Mouse (Mus musculus) lung, adult 10 weeks (tissue): ENCODE measurements around the gene Aurkaip1. TPM values are rescaled to one million over a fixed set of nuclear protein-coding genes. Genes with fewer than 3 reads are reported as not detected.

ENCODE experiments used
- polyA plus RNA-seq: library from polyadenylated mRNA; stranded (reverse); fragments of 350-450 nt; fragmentation: Illumina TruSeq; extraction: RNeasy Lipid Tissue Mini Kit (QIAGEN cat#74804); gene quantifications from one replicate; pipeline ENCODE4 v1.2.3, GENCODE M21; 2014; ENCODE audit warnings: low read depth, low replicate concordance; ENCODE audit not compliant: insufficient read depth

The Aurkaip1 gene
- polyA plus RNA-seq: 106 TPM

DNA sequence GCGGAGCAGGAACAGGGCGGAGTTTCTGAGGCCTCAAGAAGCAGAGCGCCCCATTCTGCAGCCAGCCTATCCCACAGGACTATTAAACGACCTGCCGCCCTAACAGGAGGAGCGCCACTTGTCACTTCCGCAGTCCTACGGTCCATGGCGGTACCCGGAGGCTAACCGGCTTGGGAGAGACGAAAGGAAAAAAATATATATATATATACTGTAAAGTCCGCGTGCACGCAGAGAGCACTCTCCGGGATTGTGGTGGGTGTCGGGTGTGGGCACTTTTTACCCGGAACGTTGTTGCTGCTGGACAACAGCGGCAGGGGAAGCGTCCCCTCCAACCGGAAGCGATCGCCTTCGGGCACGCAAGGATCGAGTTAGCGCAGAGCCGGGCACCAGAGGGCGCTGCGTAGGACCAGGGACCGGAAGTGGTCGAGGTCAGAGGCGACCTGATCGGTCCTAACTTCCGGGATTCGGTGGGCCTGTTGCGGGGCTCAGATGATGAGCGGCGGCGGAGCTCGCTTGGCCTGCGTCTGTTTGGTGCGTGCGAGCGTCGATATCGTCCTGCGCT lies at the start of gene Aurkaip1:
Aurkaip1 (plus strand) TSS at position 68 of the 562 bp plus-strand sequence.

DNA sequence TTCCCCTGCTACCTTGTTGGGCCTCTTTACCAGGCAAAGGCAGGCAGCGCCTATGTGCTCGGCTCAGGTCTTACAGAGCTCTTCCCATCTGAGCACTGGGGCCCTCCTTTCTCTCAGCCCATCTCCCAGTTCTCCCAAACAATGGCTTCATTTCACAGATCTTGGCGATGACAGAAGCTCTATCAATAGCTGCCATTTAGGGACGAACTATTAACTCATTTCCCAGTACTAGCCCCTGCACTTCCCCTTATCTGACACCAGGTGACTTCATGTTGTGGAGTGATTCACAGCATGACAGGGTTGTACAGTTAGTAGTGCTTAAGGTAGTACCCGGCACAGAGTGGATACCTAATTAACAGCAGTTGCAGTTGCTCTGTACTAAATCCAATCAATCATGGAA lies 45.3 kb upstream of the Aurkaip1 start, which contains the start of gene Tmem88b:
Tmem88b (minus strand) TSS at position 56 of the 400 bp plus-strand sequence.

DNA sequence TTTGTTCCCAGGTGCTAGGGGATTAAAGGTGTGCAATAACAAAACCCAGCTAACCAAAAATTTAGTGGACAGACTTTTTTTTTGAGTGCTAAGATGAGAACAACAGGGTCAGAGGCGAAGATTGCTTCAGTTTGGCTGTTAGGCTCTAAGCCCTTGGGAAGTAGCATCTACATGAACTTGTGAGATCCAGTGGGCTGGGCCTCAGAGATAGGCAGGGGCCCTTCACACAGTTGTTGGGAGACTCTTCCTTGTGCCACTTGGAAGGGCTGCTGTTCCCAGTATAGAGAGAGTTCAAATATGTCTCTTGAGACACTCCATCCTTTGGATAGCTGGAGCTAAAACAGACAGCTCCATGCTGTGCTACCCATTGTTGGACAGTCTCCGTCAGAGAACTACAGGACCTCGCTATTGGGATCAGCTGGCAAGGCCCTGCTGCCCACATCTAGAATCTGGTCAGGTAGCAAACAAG lies 41.0 kb upstream of the Aurkaip1 start, which contains the start of gene Ankrd65:
Ankrd65 (plus strand) TSS at position 419 of the 469 bp plus-strand sequence.

DNA sequence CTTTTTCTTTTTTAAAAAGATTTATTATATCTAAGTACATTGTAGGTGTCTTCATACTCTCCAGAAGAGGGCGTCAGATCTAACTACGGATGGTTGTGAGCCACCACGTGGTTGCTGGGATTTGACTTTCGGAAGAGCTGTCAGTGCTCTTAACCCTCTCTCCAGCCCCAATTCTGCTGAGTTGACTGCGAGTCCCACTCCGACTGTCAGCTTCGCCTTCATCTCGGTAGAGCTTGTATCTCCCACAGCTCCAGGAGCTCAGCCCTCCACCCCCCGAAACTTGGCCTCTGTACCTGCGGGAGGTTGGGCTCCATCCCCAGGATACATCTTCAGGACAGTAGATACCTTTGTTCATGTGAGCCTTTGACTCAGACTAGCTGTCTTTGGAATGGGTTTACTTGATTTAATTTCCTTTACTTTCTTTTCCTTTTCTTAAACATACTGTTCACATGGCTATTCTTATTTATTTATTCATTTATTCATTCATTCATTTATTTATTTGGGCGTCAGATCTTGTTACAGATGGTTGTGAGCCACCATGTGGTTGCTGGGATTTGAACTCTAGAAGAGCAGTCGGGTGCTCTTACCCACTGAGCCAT lies 28.2 kb upstream of the Aurkaip1 start, which contains the start of gene Mrpl20:
Mrpl20 (plus strand) TSS at position 138 of the 599 bp plus-strand sequence.

DNA sequence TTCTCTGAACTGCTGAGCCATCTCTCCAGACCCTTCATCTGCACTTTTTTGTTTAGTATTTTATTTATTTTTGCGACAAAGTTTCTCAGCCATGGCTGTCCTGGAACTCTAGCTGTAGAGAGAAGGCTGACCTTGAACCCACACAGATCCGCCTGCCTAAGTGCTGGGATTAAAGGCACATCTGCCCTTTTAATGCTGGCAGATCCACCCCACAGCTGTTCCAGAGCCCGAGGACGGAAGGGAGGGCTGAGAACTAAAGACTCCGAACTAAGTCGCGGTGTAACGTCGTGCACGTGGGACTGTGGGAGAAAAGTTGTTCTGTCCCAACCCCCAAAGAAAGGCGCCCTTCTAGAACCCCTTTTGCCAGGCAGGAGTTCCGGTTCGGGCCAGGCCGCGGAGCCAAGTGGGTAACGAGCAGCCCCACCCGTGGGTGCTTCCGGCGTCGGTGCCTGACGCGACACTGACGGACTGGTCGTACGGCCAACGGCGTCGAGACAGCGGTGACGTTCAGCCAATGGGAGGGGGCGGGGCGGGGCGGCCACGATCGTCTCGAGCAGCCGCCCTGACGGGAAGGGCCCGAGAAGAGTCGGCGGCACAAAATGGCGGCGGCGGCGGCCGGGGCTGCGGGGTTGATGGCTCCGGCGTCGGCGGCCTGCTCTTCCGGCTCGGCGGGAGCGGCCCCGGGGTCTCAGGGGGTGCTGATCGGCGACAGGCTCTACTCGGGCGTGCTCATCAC lies 19.0 kb upstream of the Aurkaip1 start, which contains the start of gene Ccnl2:
Ccnl2 (plus strand) TSS at position 561 of the 736 bp plus-strand sequence.

DNA sequence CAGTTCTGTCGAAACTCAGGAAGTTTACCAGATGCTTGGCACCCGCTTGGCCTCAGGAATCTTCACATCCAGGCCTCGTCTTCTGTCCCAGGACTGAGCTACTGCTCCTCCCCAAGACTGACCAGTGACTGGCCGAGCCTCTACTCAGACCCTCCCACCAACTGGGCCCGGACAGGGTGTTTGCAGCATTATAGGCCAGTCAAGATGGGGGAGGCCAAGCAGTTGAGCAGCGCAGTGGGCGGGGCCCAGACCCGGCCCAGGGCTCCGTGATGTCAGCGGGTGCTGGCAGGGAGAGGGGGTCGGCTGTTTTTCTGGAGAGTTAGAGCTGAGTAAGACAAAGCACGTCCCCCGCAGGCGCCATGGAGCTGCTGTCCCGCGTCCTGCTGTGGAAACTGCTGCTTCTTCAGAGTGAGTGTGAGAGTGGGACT lies 8.4 kb downstream of the Aurkaip1 start, which contains the start of gene Mxra8:
Mxra8 (plus strand) TSS at position 198 of the 428 bp plus-strand sequence.

DNA sequence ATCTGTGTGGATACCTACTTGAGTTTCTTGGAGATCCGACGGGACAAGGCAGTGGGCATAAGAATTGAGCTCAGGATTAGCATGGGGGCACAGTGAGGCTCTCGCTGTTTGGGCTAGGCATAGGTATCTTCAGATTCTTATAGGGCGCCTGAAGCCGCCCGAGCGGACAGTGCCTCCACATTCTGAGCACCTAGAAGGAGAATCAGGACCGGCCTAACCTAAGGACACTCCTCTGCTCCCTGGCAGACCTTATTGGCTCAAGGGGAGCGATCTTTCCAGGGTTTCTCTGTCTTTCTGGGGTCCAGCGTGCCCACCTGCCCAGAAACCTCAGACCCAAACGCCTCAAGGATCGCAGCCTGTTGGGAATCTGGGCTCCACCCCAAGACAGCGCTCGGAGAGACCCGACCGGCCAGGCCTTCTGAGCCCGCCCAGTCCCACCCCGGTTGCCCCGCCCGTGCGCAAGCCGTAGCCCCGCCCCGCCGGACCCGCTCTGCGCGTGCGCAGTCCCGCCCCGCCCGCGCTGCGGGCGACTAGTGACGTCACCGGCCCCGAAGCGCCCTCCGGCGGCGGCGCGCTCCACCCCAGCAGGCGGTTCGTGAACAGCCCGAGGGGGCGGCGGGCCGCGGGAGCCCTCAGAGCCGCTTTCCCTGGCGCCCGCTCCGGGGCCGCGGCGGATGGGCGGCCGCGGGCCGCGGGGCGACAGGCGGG lies 16.0 kb downstream of the Aurkaip1 start, which contains the start of gene Dvl1:
Dvl1 (plus strand) TSS at position 532 of the 708 bp plus-strand sequence.

DNA sequence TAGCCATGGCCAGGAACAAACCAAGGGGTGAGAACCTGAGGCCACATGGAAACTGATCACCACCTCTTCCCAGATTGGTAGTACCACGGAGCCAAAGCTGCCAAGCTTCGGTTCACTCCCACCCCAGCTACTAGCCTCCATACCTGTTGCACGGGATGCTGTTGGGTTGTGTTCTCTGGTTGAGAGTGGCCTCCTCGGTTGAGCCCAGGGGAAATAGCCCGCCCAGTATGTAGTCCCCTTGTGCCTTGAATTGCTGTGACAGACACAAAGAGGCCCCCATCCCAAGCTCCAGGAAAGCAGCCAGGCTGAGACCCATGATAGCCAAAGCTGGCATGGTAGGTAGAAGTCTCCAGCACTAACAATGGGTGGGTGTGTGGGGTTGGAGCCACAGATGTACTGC lies 31.9 kb downstream of the Aurkaip1 start, which contains the start of gene Tas1r3:
Tas1r3 (minus strand) TSS at position 362 of the 400 bp plus-strand sequence.

DNA sequence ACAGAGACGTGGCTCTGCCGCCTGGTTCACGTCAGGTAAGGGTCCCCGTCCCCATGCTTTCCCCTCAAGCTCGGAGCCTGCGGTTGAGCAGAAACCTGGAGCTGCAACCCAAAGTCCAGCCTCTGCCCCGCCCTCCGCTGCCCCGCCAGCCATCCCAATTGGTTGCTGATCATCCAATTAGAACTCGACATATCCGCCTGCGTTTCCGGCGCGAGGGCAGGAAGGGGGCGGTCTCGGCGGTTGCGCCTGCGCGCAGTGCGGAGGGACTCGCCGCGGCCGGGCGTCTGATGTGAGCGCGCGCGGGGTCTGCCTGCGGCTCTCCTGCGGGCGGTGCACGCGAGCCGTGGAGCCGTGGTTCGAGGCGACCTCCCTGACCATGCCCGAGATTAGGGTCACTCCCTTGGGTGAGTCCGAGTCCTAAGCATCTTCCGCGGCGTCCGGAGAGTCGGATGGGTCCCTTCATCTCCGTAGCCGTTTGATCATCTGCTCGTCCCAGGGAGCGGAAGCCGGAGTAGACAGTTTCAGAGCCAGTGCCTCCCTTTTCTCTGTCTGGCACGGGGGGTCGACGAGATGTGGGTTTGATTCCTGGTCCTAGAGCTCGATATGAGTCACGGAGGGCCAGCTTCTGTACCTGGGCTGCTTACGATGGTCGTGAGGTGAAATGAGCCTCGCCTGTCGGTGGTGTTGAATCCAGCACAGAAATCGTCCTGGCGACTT lies 38.4 kb downstream of the Aurkaip1 start, which contains the start of the genes Cptp and Ints11:
Cptp (minus strand) TSS at position 124 of the 717 bp plus-strand sequence.
Ints11 (plus strand) TSS at position 230 of the 717 bp plus-strand sequence.

Other genes starting within 250 kb of the Aurkaip1 start
- 2.7 TPM for gene Slc35e2, start 229.9 kb upstream of the Aurkaip1 start, polyA plus RNA-seq
- gene Cdk11b, start 206.4 kb upstream of the Aurkaip1 start, polyA plus RNA-seq: 47.0 TPM
- gene Gm10563, start 185.9 kb upstream of the Aurkaip1 start, polyA plus RNA-seq: not detected
- gene Mmp23, start 177.9 kb upstream of the Aurkaip1 start, polyA plus RNA-seq: 18.4 TPM
- gene Mib2, start 162.1 kb upstream of the Aurkaip1 start, polyA plus RNA-seq: 23.8 TPM
- gene Fndc10, start 136.9 kb upstream of the Aurkaip1 start, polyA plus RNA-seq: 2.8 TPM
- gene Ssu72, start 126.5 kb upstream of the Aurkaip1 start, polyA plus RNA-seq: 76.0 TPM
- 0.40 TPM for gene Tmem240, start 96.5 kb upstream of the Aurkaip1 start, polyA plus RNA-seq
- 17.7 TPM for gene Atad3a, start 70.2 kb upstream of the Aurkaip1 start, polyA plus RNA-seq
- gene Vwa1, start 56.6 kb upstream of the Aurkaip1 start, polyA plus RNA-seq: 3.0 TPM
- 0.29 TPM for gene Tmem88b, start 45.4 kb upstream of the Aurkaip1 start, polyA plus RNA-seq
- 3.2 TPM for gene Ankrd65, start 40.8 kb upstream of the Aurkaip1 start, polyA plus RNA-seq
- gene Mrpl20, start 28.4 kb upstream of the Aurkaip1 start, polyA plus RNA-seq: 112 TPM
- gene Ccnl2, start 18.8 kb upstream of the Aurkaip1 start, polyA plus RNA-seq: 51.7 TPM
- gene Mxra8, start 8.4 kb downstream of the Aurkaip1 start, polyA plus RNA-seq: 188 TPM
- 25.1 TPM for gene Dvl1, start 16.1 kb downstream of the Aurkaip1 start, polyA plus RNA-seq
- 0.19 TPM for gene Tas1r3, start 32.1 kb downstream of the Aurkaip1 start, polyA plus RNA-seq
- 6.7 TPM for gene Cptp, start 38.2 kb downstream of the Aurkaip1 start, polyA plus RNA-seq
- gene Ints11, start 38.3 kb downstream of the Aurkaip1 start, polyA plus RNA-seq: 18.8 TPM
- 13.1 TPM for gene Pusl1, start 60.5 kb downstream of the Aurkaip1 start, polyA plus RNA-seq
- gene Acap3, start 60.5 kb downstream of the Aurkaip1 start, polyA plus RNA-seq: 6.0 TPM
- 45.9 TPM for gene Ube2j2, start 112.6 kb downstream of the Aurkaip1 start, polyA plus RNA-seq
- gene C1qtnf12, start 131.0 kb downstream of the Aurkaip1 start, polyA plus RNA-seq: 18.9 TPM
- 3.9 TPM for gene B3galt6, start 161.4 kb downstream of the Aurkaip1 start, polyA plus RNA-seq
- 179 TPM for gene Sdf4, start 161.6 kb downstream of the Aurkaip1 start, polyA plus RNA-seq
- gene Tnfrsf4, start 182.6 kb downstream of the Aurkaip1 start, polyA plus RNA-seq: 2.9 TPM
- gene Tnfrsf18, start 194.9 kb downstream of the Aurkaip1 start, polyA plus RNA-seq: 4.0 TPM
- 1.3 TPM for gene Ttll10, start 228.1 kb downstream of the Aurkaip1 start, polyA plus RNA-seq